Mouse (Mus musculus) lung, postnatal 36 days (tissue): ENCODE data around the gene Haus2.
A peak's percentile ranks its signal among the peaks of the same experiment; 100 is the strongest.
"Not testable (repeated sequence)": the region's sequence is repeated elsewhere in the genome, so short reads cannot be mapped to it uniquely, and the experiment has no call there.

Experiments
- DNase-seq: peaks from one replicate; pipeline ENCODE4 v3.0.0; 2022; ENCODE audit warnings: mixed read lengths

Haus2 gene

DNA sequence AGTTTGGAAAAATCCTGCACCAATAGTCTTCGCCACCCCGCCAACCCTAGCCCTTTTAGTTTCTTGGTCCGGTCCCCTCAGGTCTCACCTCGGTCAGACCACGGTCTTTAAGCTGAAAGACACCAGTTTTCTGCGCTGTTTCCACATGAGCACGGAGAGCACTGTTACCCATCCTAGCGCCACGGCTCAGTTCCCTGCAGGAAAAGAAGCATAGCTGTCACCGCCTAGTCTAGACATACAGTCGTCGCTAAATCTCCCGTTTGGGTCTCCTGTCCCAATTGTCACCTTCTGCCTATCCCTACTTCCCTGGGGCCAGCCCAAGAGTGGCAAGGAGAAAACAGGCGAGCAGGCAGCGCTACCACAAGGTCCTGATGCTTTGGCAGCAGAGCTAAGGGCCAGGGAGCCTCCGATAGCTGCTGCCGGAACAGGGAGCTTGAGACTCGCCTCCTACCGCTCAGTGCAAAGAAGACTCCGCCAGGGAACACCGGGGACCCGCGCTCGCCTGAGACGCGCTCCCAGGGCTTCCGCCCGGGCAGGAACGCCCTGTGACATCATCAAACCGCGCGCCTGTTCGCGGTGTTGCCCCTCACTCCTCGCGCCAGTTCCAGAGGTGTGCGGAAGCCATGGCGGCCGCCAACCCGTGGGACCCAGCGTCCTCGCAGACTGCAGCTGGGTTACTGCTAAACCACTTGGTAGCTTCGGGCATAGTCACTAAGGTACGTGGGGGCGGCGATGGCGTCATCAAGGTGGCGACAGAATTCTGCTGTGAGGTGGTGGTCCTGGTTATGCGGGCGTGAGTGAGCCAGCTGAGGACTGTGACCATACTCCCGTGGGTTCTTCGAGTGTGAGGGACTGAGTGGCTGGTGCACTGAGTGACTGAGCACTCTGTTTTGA lies at the start of gene Haus2, which contains the start of gene Lrrc57:
Gene Haus2 (plus strand): TSS at position 554 of the 894 bp plus-strand sequence.
Gene Lrrc57 (minus strand): TSS at position 691 of the 894 bp plus-strand sequence.
- peak; percentile 93 for DNase-seq

DNA sequence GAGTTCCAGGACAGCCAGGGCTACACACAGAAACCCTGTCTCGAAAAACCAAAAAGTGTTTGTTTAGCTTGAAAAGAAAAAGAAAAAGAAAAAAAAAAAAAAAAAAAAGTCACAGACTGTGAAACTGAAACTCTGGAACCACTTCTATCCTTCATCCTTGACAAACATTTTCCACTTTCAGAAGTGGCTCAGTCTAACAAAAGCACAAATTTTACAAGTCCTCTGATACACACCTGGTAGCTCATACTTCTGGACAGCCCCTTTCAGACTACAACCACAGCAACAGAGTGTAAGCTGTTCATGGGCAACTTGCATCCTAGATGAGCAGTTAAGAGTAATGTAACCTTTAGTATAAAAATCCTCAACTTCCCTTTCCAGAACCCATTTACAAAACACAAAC lies 47.7 kb upstream of the Haus2 start:
- DNase-seq, result no peak

DNA sequence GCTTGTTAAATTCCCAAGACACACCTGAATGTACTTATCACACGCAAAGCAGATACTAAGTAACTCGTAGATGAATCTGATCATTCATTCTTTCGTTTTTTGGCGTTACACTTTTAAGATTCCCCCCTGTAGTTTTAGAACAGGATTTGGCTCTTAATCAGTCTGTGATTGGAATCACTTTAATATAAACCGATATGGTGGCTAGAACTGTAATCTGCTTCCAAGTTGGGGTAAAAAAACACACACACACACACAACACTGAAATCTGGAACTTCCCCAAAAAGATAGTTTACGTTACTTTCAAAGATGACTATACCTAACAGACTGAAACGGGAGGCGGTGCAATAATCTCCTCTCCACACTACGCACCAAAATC lies 46.3 kb upstream of the Haus2 start:
- no peak for DNase-seq

DNA sequence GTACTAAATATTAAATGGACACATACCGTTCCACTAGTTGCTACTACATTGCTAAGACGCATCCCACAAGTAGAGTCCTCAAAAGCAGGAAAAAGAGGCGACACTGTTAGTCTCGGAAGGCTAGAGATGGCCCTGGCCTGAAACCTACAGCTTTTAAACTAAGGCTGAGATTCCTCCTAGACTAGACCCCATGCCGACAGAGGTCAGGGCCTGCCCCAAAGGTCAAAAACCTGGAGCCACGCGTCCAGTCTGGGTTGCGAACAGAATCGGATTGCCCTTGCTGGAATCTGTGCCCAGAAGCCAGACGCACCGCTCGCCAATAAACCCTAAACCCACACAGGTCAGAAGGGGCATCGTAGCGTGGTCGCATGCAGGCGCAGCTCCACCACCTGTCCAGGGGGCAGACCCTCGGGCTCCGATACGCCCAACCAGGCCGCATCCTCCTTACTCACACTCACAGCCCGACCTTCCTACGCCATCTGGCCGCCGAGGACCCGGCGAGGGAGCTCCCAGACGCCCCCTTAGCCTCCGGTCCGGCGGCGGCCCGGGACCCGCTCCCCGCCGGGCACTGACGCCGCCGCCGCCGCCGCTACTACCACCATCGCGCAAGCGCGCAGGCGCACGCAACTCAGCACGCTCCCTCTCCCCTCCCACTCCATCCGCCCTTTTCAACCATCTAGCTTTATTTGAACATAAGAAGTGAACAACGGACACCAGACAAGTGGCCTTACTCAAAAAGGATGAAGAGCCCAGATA lies 45.8 kb upstream of the Haus2 start, which contains the start of gene Zfp106:
Gene Zfp106 (minus strand): TSS at position 609 of the 756 bp plus-strand sequence.
- peak; percentile 95 for DNase-seq

DNA sequence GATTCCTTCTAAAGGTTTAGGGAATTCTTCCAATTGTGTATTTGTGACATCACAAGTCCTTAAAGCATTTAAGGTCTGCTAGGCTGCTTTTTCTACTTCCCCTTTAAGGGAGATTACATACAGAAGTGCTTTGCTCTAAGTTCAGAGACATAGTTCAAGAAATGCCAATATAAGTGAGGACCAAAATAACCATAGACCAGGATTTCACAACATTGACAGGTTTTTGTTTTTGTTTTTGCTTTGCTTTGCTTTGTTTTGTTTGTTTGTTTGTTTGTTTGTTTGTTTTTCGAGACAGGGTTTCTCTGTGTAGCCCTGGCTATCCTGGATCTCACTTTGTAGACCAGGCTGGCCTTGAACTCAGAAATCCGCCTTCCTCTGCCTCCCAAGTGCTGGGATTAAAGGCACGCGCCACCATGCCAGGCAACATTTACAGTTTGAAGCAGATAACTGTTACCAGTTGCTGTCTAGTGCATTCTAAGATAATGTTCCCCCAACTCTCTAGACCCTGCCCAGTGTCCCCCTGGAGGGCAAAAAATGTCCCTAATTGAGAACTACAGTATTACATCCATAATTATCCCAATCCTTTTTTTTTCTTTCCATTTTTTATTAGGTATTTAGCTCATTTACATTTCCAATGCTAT lies 44.5 kb upstream of the Haus2 start:
- not testable (repeated sequence) for DNase-seq

DNA sequence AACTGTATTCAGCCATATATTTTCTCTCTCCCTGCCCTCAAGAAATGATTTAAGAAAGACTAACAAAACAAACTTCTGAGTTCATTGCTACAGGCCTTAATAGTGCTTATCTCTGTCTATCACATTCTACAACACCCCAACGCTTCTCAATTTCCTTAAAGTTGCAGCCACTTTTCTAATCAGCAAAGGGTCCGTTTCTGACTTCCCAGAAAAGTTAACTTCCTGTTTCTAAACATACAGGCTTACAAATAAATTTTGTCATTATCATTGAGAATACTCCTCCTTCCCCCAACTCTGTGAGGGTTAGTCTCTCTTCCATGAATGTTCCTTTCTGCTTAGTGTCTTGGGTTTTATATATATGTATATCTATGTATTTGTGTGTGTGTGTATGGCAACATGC lies 43.8 kb upstream of the Haus2 start:
- no peak for DNase-seq

DNA sequence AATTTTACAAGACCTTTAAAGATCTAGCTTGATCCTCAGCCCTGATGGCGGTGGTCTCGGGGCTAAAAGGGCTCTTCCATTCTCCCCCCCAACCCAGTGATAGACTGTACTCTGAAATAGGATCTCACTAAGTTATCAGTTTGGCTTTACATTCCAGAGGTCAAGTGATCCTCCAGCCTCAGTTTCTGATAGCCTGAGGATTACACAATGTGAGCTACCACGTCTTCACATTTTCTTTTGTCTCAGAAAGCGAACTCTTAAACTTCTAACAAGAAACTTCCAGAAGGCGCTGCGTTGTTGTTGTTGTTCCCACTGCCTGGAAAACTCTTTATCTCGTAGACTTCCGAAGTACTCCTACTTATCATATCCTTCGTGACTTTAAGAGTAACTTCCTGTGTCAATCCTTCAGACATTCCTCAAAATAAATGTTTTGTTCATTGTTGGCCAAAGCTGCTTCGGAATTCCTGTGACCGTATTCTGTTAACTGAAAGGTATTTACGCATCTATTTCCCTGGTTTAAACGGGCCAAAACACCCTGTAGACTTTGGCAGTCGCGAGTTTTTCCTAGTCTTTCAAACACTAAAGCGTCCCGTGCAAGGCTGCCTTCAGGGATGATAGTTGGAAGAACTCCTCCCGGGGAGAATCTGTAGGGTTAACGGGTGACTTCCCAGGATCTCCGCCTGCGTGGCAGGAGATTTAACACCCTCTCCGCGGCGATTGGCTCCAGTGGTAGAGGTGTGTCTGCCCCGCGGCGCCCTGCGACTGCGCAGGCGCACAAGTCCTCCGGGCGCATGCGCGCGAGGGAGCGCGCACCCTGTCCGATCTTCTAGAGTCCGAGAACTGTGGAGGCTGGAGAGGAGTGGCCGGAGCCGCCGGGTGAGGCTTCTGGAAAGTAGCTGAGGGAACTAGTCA lies 42.0 kb upstream of the Haus2 start, which contains the start of gene Snap23:
Gene Snap23 (plus strand): TSS at position 786 of the 912 bp plus-strand sequence.
- peak; percentile 96 for DNase-seq

DNA sequence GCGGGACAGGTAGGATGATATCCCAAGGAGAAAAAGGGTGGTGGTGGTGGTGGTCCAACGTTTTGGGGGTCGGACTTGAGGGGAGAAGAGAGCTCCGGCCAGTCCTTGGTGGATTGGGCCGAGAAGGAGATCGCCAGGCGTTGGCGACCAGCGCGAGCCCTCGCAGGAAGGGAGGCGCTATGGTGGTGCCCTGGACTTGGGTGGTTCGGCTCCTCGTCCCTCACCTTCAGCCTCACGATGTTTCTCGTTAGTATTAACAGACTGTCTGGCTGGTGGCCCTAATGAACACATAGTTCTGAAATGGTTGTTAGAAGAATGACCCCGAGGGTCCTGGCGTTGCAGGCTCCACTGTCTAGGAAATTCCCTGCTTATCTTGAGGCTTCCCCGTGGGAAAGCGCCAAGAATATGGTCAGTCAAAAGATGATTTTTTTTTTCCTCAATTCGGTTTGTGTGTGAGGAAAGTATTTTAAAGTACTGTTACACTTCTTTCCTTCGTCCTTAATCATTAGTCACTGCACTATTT lies 41.3 kb upstream of the Haus2 start:
- no peak for DNase-seq

DNA sequence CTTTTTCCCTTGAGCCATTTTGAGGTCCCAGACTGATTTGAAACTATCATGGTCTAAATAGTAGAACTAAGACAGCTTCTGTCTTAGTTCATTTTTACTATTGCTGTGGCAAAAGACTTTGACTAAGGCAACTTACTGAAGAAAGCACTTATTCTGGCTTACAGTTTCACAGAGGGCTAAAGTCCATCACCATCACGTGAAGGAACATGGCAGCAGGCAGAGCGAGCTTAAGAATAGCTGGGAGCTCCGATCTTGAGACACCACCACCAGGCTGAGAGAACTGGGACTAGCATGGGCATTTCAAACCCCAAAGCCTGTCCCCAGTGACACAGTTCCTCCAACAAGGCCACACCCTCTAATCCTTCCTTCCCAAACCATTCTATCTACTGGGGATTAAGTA lies 38.1 kb upstream of the Haus2 start:
- no peak for DNase-seq

DNA sequence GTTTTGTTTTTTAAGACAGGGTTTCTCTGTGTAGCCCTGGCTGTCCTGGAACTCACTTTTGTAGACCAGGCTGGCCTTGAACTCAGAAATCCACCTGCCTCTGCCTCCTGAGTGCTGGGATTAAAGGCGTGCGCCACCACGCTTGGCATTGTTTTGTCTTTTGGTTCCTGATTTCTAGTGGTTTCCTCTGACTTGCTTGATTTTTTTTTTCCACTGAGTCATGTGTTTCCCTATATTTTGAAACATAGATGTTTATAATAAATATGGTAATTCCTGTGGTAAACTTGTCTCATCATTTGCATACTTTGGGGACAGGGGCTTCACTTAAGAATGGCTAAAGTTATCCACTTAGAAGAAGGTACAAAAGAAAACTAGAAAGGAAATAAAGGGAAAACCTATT lies 37.0 kb upstream of the Haus2 start:
- DNase-seq, result not testable (repeated sequence)

DNA sequence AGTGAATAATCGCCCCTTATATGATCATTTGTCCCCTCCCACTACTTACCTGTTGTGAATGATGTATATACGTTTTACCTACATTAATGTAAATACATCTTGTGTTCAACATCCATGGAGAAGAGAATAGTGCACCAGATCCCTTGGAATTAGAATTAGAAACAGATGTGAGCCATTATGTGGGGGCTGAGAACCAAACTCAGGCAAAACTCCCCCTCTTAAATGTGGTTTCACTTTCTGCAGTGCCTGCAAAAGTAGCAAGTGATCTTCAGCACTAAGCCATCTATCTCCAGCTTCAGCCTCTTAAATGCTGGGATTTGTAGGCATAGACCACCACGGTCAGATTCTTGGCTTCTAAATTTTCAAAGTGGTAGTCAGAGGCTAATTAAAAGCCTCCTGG lies 34.1 kb upstream of the Haus2 start:
- DNase-seq, result no peak

DNA sequence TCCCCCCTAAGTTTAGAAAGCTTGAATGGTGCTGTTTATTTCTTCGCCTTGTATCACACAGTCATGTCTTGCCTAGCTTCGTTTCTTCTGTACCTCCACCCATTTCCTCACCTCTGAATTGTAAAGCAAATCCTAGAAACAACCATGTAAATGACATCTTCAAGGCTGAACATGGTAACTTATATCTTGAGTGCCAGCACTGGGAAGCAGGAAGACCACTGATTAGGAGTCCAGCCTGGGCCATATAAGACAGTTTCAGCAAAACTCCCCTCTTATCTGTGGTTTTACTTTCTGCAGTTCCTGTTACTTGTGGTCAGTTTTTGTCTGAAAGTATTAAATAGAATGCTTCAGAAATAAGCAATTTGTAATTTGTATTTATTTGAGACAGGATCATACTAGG lies 33.2 kb upstream of the Haus2 start:
- DNase-seq, result no peak

DNA sequence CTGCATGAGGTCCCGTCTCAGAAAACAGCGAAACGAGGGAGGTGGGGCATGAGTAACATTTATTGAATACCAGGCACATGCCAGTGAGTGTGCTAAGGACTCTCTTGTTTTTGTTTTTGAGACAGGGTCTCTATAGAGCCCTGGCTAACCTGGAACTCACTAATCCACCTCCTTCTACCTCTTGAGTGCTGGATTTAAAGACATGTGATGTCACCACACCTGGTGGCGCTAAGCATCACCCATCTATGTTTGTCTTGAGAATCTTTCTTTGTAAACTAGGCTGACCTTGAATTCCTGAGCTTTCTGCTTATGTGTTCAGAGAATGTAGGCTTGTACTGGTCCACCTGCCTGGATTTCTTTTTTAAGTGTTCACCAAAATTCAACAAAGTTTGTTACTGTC lies 31.4 kb upstream of the Haus2 start:
- no peak for DNase-seq

DNA sequence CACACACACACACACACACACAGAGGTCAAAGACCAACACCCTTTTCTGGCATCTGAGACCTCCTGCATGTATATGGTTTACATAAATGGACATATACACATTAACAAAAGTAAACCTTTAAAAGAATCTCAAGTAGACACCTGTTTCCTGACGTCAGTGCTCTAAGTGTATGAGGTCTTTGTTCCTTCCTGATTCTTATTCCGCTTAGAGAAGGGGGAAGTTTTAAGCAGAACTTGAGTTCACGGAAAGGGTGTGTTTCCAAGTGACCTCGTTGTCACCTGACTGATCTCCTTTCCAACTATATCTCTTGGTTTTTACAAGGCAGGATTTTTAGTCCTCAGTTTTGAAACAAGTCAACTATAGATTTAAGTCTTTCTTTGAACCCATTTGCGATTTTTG lies 30.9 kb upstream of the Haus2 start:
- DNase-seq, result peak; percentile 73

DNA sequence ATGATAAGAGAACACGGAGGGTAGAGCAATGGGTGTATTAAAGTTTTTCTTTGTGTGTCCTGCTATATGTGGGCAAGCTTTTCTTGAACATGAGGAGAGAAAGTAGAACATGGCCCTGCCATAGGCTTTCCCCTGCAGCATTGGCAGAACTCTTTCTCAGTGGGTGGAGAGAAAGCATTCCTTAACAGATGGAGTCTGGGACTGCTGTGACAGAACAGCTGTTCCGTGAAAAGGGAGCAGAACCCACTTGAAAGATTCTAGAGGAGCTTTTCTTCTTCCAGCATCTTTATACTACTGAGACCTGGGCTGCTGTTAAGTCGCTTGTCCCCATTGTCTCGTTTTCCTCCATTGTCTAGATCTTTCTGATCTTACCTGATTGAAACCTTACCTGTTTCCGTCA lies 19.4 kb upstream of the Haus2 start:
- no peak for DNase-seq

DNA sequence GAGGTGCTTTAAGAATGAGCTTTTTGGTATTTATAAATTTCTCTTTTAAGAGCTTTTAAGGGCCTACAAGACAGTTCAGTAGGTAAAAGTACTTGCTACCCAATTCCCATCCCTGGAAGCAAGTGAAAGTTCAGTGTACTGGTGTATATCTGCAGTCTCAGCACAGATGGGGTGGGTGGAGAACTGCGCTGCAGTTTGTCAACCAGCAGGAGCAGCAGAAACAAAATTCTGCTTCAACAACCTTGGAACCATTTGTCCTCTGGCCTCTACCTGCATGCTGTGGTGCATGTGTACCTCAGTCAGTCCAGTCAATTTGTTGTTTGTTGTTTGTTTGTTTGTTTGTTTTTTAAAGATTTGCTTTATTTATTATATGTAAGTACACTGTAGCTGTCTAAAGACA lies 17.0 kb upstream of the Haus2 start:
- no peak for DNase-seq

DNA sequence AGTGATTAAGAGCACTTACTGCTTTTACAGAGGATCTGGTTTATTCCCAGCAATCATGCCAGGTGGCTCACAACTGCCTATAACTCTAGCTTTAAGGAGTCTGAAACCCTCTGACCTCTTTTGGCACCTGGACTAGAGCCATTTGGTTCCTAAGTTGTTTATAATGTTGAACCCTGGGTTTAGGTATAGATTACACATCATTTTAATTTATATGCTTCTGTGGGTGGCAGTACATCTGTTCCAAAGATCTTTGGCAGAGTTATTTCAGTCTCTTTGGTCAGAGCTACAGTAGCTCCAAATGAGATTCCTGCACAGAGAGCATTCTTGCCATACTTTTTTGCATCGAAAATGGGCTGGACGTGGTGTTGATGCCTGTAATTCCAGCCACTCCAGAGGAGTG lies 11.4 kb upstream of the Haus2 start:
- no peak for DNase-seq

DNA sequence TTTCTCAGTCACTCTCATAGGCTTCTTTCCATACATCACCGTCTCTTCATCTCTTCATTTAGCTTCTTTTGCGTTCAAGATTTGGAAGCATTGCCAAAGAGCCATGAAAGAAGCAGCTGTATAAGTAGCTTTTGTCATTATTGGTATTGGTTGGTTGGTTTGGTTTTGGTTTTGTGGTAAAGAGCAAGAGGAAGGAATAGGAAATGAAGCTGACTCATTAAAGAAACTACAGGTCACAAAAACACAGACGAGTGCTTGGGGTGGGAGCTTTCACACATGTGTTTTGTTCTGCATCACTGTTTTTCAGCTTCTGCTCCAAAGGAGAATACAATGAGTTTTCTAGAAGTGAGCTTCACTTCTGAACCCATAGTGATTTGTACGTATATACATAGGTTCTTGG lies 9.7 kb upstream of the Haus2 start:
- no peak for DNase-seq

DNA sequence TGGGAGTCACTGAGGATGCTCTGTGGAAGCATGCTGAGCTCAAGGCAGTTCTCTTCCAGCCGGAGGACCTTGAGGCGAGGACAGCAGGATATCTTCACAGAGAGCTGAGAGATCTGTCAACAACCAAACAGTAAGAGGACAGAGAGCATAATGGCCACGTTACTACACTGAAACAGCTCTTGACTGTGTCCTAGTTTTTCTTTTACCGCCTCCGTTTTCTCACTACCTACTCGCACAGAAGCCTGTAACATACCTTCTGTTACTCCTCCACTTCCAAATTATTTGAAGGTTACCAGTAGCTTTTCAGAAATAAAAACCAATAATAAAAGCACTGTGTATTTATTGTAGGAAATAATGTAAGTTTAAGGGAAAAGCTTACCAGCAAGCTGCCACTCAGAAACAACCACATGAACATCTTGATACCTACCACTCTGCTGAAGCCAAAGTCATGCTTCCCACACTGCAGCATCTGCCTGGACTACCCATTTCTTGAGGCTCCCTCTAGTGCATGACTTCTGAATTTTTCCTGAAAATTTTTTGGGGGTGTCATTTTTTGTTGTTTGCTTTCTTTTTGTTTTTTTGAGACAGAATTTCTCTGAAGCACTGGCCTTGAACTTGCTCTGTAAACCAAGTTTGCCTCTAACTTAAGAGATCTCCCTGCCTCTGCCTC lies 3.0 kb upstream of the Haus2 start:
- DNase-seq, result peak; percentile 26

DNA sequence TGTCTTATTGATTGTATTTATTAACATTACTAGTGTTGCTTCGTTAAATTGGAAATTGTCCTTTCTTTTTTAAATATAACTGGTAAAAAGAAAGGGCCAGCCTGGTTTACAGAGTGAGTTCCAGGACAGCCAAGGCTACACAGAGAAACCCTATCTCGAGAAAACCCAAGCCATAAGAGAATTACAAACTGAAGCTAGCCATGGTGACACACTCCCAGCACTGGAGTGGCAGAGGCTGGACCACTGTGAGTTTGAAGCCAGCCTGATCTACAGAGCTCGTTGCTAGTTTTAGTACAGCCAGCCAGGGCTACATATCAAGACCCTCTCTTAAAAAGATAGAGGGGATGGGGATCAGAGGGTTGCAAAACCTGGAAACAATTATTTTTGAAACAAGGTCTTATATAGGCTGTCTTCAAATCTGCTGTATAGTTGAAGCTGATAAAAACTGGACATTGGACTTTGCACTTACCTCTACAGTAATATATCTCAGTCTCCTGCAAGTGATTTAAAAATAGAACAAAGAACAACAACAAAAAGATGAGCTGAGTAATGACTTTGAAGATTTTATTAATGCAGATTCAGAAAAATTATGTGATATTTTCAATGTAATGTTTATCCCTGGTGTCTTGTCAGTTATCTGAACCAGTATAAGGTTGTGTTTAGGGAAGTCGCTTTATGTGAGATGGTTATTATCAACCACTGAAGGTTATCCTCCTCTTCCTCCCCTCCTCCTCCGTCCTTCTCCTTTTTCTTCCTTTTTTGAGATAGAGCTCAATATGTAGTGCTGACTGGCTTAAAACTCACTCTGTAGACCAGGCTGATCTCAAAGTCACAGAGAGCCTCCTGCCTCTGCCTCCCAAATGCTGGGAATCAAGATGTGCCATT lies 7.3 kb downstream of the Haus2 start:
- no peak for DNase-seq
